Comparison of ENCODE assay signal across 8 mouse cellular contexts in the genomic region with DNA sequence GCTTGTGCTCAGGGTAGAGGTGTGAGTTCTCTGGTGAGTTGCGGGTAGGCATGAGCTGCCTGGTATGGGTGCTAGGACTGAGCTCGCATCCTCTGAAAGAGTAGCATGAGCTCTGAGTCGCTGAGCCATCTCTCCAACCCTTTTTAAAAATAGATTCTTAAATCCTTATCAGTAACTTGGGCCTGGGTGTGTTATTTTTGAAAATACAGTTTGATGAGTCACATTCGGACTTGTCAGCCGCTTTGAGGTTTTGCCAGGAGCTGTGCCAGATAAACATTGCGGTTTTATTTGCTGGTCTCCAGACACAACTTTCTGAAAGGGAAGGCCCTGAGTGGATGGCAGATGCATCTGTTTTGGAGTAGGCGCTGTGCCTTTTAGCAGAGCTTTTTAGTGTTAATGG. TPM values are rescaled to one million over a fixed set of nuclear protein-coding genes. Genes with fewer than 3 reads are reported as not detected.
DNase-seq lines count a peak whose midpoint lies in the region; ATAC-seq lines count a peak whose summit lies in the region.

No protein-coding gene starts in this region.

- peak overlapping the region; percentile 95 for H3K27ac ChIP-seq in heart, embryonic 13.5 days (replicated peaks)
- peak overlapping the region; percentile 99 for H3K27ac ChIP-seq in liver, embryonic 15.5 days (replicated peaks)
- H3K27ac ChIP-seq in limb, embryonic 10.5 days = no peak overlapping the region

- H3K27me3 ChIP-seq in heart, embryonic 13.5 days (replicated peaks) = no peaks in the 10 kb centered on the region
- no peaks in the 10 kb centered on the region for H3K27me3 ChIP-seq in liver, embryonic 15.5 days
- H3K27me3 ChIP-seq in limb, embryonic 10.5 days (ENCODE audit: low read depth, poor library complexity, severe bottlenecking) = no peaks in the 10 kb centered on the region

- H3K9me3 ChIP-seq in heart, embryonic 13.5 days = no peaks in the 10 kb centered on the region
- no peaks in the 10 kb centered on the region for H3K9me3 ChIP-seq in liver, embryonic 15.5 days (replicated peaks)
- no peaks in the 10 kb centered on the region for H3K9me3 ChIP-seq in limb, embryonic 10.5 days (replicated peaks)

- peak; percentile 25; the same call in 1 of the 2 replicates for ATAC-seq in heart, embryonic 13.5 days (ENCODE audit: extremely low read depth, insufficient number of reproducible peaks, low FRiP score, low TSS enrichment)
- peak; percentile 29 for ATAC-seq in liver, embryonic 15.5 days (ENCODE audit: insufficient read depth)

- peaks cover 85% of the 10 kb centered on the region for H3K4me1 ChIP-seq in heart, embryonic 13.5 days
- H3K4me1 ChIP-seq in liver, embryonic 15.5 days (replicated peaks) = peaks cover 75% of the 10 kb centered on the region
- peaks cover 25% of the 10 kb centered on the region for H3K4me1 ChIP-seq in limb, embryonic 10.5 days

- peak; percentile 31 to 39 for DNase-seq in left cerebral cortex, postnatal 14 days (ENCODE audit: low spot score in 2 of 2)
- DNase-seq in left cerebral cortex, postnatal 4 days = no peak
- peak; percentile 83 for DNase-seq in adrenal gland, postnatal 14 days
- peak; percentile 58 for DNase-seq in telencephalon, adult 2 months (ENCODE audit: low read depth, low spot score)
- DNase-seq in thymus, postnatal 0 days (ENCODE audit: low spot score) = no peak
- no peak for DNase-seq in limb, embryonic 10.5 days (ENCODE audit: low spot score)

- intact Hi-C loops in left cerebral cortex, postnatal 14 days (cut with DNase I) = loop anchor here (10.0 kb wide), 2 partner anchors 118 to 308 kb away; no protein-coding TSS in a partner anchor
- intact Hi-C loops in left cerebral cortex, postnatal 4 days (cut with DNase I) = loop anchor here (10.0 kb wide), 1 partner anchor 108 kb away; no protein-coding TSS in a partner anchor

- H3K36me3 ChIP-seq in heart, embryonic 13.5 days = peaks cover 11% of the 10 kb centered on the region
- peaks cover 30% of the 10 kb centered on the region for H3K36me3 ChIP-seq in liver, embryonic 15.5 days (replicated peaks)
- H3K36me3 ChIP-seq in limb, embryonic 10.5 days = peaks cover 15% of the 10 kb centered on the region

- H3K4me3 ChIP-seq in heart, embryonic 13.5 days = peak overlapping the region; percentile 85
- H3K4me3 ChIP-seq in liver, embryonic 15.5 days (replicated peaks) = peak overlapping the region; percentile 85
- no peak overlapping the region for H3K4me3 ChIP-seq in limb, embryonic 10.5 days

- peak overlapping the region; percentile 50; the same call in 1 of the 2 replicates for H3K9ac ChIP-seq in heart, embryonic 13.5 days
- peak overlapping the region; percentile 52 for H3K9ac ChIP-seq in liver, embryonic 15.5 days

- 11% methylated on average over 7 of the region's 7 CpGs for WGBS in heart, embryonic 13.5 days
- 14% methylated on average over 7 of the region's 7 CpGs for WGBS in liver, embryonic 15.5 days (ENCODE audit: insufficient replicate concordance)
- 92% methylated on average over 7 of the region's 7 CpGs for WGBS in limb, embryonic 10.5 days

- peak overlapping the region; percentile 88 for H3K4me2 ChIP-seq in heart, embryonic 13.5 days
- H3K4me2 ChIP-seq in liver, embryonic 15.5 days = peak overlapping the region; percentile 80

RNA-seq across cellular contexts. Expression of a gene that starts 51.2 kb away (rescaled TPM):
- 10 to 100 TPM; 11.1 to 13.9 TPM for total RNA-seq in left cerebral cortex, postnatal 14 days (2021)
- 10 to 100 TPM; 11.6 to 12.0 TPM for total RNA-seq in left cerebral cortex, postnatal 4 days (2021)
- total RNA-seq in adrenal gland, postnatal 14 days (2021) = 0.37 and 0.56 TPM in 2 replicates
- polyA plus RNA-seq in heart, embryonic 13.5 days (2015; fragmentation: Nextera tagmentation; extraction: Ambion mirVana) = 1.3 TPM in 2 replicates
- polyA plus RNA-seq in liver, embryonic 15.5 days (2015; fragmentation: Nextera tagmentation; extraction: Ambion mirVana) = 0.06 and 0.07 TPM in 2 replicates
- polyA plus RNA-seq in thymus, postnatal 0 days (2015; fragmentation: Nextera tagmentation; extraction: Ambion mirVana) = 0.35 and 0.36 TPM in 2 replicates
- 0.38 and 0.40 TPM in 2 replicates for polyA plus RNA-seq in limb, embryonic 10.5 days (2016; fragmentation: Nextera tagmentation; extraction: Ambion mirVana)

Comparison
In these comparisons a context has a peak if more than half of its experiments do, and no peak if none do; other contexts are left out.
1. DNase-seq: peak in left cerebral cortex, postnatal 14 days (2 of 2), adrenal gland, postnatal 14 days (single experiment) and telencephalon, adult 2 months (single experiment); none in left cerebral cortex, postnatal 4 days (single experiment), thymus, postnatal 0 days (single experiment) and limb, embryonic 10.5 days (single experiment).